Mouse (Mus musculus): ENCODE measurements around the gene Supt5. TPM values are rescaled to one million over a fixed set of nuclear protein-coding genes. Genes with fewer than 3 reads are reported as not detected.

Supt5 gene
- total and polyA plus RNA-seq, 3 experiments, result 35.5 to 111 (median 67.3) TPM

- H3K4me3 ChIP-seq (replicated peaks in 1 of 3; ENCODE audit: low read depth in 2 of 3, low read length in 2 of 3, poor library complexity in 1 of 3), result no peak overlapping the region
- TF ChIP-seq TBP (conservative IDR thresholded peaks at IDR 0.05; ENCODE audit: low read depth, low read length) (no peak), MAFK (IDR thresholded peaks at IDR 0.05; ENCODE audit: insufficient replicate concordance, low read length) (no peak), MXI1 (IDR thresholded peaks at IDR 0.05; ENCODE audit: low read depth, low read length) (no peak), HCFC1 (IDR thresholded peaks at IDR 0.05; ENCODE audit: low read depth, low read length) (no peak), RAD21 (IDR thresholded peaks at IDR 0.05; ENCODE audit: low read depth, low read length) (no peak), CTCF (conservative IDR thresholded peaks at IDR 0.05 in 1 of 2, IDR thresholded peaks at IDR 0.05 in 1 of 2; ENCODE audit: low read depth in 2 of 2, low read length in 2 of 2) (no peak), USF2 (conservative IDR thresholded peaks at IDR 0.05; ENCODE audit: low read depth, low read length) (no peak), ZC3H11A (IDR thresholded peaks at IDR 0.05; ENCODE audit: low read depth, low read length) (no peak), GABPA (IDR thresholded peaks at IDR 0.05; ENCODE audit: insufficient replicate concordance, low read depth, low read length) (no peak), IRF4 (IDR thresholded peaks at IDR 0.05; ENCODE audit: low read depth, low read length) (no peak), MYC (IDR thresholded peaks at IDR 0.05; ENCODE audit: low read depth, low read length) (no peak), ELF1 (IDR thresholded peaks at IDR 0.05; ENCODE audit: low read depth, low read length) (no peak), CHD1 (IDR thresholded peaks at IDR 0.05; ENCODE audit: low read depth, low read length) (no peak)
- no peaks in the 10 kb centered on the region for H3K79me2 ChIP-seq (replicated peaks; ENCODE audit: control insufficient read depth, extremely low read depth, insufficient read depth, poor library complexity, severe bottlenecking)
- dilution Hi-C loops (cut with MboI; ENCODE audit: extremely low pct_ligation_motif_present, extremely low pct_unique_long_range_greater_than_20kb, low sequenced_read_pairs) (no loop called here), in situ Hi-C loops (cut with MboI; ENCODE audit: low pct_ligation_motif_present, low pct_unique_long_range_greater_than_20kb, low sequenced_read_pairs) (no loop called here)
- peaks cover 14% of the 10 kb centered on the region for H3K27me3 ChIP-seq (replicated peaks)
- H3K36me3 ChIP-seq (replicated peaks in 1 of 2; ENCODE audit: control insufficient read depth in 1 of 2, insufficient read depth in 1 of 2, low read length in 1 of 2), result no peaks in the 10 kb centered on the region
- no peaks in the 10 kb centered on the region for H3K4me1 ChIP-seq (ENCODE audit: control insufficient read depth in 1 of 2, insufficient read depth in 2 of 2)
- H3K9me3 ChIP-seq (replicated peaks; ENCODE audit: low read length), result peaks cover 21% of the 10 kb centered on the region
- no peak overlapping the region for H3K4me2 ChIP-seq (ENCODE audit: insufficient read depth, low read depth, poor library complexity, severe bottlenecking)
- H3K27ac ChIP-seq (ENCODE audit: insufficient read depth, low read depth), result no peak overlapping the region
- DNase-seq (ENCODE audit: extremely low read depth), result no peak
- no peak overlapping the region for H3K9ac ChIP-seq (ENCODE audit: insufficient read depth, low read depth)
Measured at GRCm38 (mm10) chr7:28269355-28269754, 69.2 kb downstream of the Supt5 start.

DNA sequence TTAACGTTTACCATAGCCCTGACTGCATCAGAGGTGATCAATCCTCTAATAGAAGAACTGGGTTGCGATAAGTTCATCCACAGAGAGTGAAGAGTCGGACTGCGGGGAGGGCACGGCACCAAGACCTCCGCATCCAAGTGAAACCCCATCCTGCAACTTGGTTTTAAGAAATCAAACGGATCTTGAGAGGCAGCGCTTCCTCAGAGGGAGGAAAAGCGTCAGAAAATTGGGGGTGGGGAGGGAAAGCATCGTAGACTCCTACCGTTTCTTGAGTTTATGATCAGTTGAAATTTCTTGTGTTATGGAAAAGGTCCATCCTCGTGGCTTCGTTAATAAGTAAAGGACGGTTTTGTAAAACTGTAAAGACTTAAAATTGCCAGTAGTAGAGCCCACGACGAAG is 70.0 kb downstream of the Supt5 start:
- Histone ChIP-seq H3K4me2 (ENCODE audit: insufficient read depth, low read depth, poor library complexity, severe bottlenecking) (no peak overlapping the region), H3K79me2 (replicated peaks; ENCODE audit: control insufficient read depth, extremely low read depth, insufficient read depth, poor library complexity, severe bottlenecking) (no peaks in the 10 kb centered on the region), H3K36me3 (replicated peaks in 1 of 2; ENCODE audit: control insufficient read depth in 1 of 2, insufficient read depth in 1 of 2, low read length in 1 of 2) (no peaks in the 10 kb centered on the region), H3K9ac (ENCODE audit: insufficient read depth, low read depth) (no peak overlapping the region), H3K9me3 (replicated peaks; ENCODE audit: low read length) (peaks cover 21% of the 10 kb centered on the region), H3K4me3 (replicated peaks in 1 of 3; ENCODE audit: low read depth in 2 of 3, low read length in 2 of 3, poor library complexity in 1 of 3) (no peak overlapping the region), H3K27ac (ENCODE audit: insufficient read depth, low read depth) (no peak overlapping the region), H3K4me1 (ENCODE audit: control insufficient read depth in 1 of 2, insufficient read depth in 2 of 2) (no peaks in the 10 kb centered on the region), H3K27me3 (replicated peaks) (peaks cover 12% of the 10 kb centered on the region)
- in situ Hi-C loops (cut with MboI; ENCODE audit: low pct_ligation_motif_present, low pct_unique_long_range_greater_than_20kb, low sequenced_read_pairs), result no loop called here
- dilution Hi-C loops (cut with MboI; ENCODE audit: extremely low pct_ligation_motif_present, extremely low pct_unique_long_range_greater_than_20kb, low sequenced_read_pairs), result no loop called here
- TF ChIP-seq GABPA (IDR thresholded peaks at IDR 0.05; ENCODE audit: insufficient replicate concordance, low read depth, low read length) (no peak), SMC3 (IDR thresholded peaks at IDR 0.05; ENCODE audit: low read depth, low read length) (no peak), ELF1 (IDR thresholded peaks at IDR 0.05; ENCODE audit: low read depth, low read length) (no peak), JUN (IDR thresholded peaks at IDR 0.05; ENCODE audit: insufficient read depth, low read depth, low read length) (no peak), E2F4 (IDR thresholded peaks at IDR 0.05; ENCODE audit: insufficient replicate concordance, low read depth, low read length) (no peak), RAD21 (IDR thresholded peaks at IDR 0.05; ENCODE audit: low read depth, low read length) (no peak), KAT2A (IDR thresholded peaks at IDR 0.05; ENCODE audit: insufficient replicate concordance, low read length) (no peak), ZNF384 (IDR thresholded peaks at IDR 0.05; ENCODE audit: low read depth, low read length) (no peak), PAX5 (IDR thresholded peaks at IDR 0.05; ENCODE audit: low read length) (no peak), EP300 (IDR thresholded peaks at IDR 0.05; ENCODE audit: low read length) (no peak), MAFK (IDR thresholded peaks at IDR 0.05; ENCODE audit: insufficient replicate concordance, low read length) (no peak), ZC3H11A (IDR thresholded peaks at IDR 0.05; ENCODE audit: low read depth, low read length) (no peak), MAX (IDR thresholded peaks at IDR 0.05; ENCODE audit: low read length) (no peak)
- DNase-seq (ENCODE audit: extremely low read depth), result no peak
